Mouse (Mus musculus): ENCODE measurements around the gene Acp5. TPM values are rescaled to one million over a fixed set of nuclear protein-coding genes. Genes with fewer than 3 reads are reported as not detected.
A peak's percentile ranks its signal among the peaks of the same experiment; 100 is the strongest.

Gene Acp5
- total RNA-seq, 2 experiments from 2014 or later = 0.40 to 0.53 TPM

DNA sequence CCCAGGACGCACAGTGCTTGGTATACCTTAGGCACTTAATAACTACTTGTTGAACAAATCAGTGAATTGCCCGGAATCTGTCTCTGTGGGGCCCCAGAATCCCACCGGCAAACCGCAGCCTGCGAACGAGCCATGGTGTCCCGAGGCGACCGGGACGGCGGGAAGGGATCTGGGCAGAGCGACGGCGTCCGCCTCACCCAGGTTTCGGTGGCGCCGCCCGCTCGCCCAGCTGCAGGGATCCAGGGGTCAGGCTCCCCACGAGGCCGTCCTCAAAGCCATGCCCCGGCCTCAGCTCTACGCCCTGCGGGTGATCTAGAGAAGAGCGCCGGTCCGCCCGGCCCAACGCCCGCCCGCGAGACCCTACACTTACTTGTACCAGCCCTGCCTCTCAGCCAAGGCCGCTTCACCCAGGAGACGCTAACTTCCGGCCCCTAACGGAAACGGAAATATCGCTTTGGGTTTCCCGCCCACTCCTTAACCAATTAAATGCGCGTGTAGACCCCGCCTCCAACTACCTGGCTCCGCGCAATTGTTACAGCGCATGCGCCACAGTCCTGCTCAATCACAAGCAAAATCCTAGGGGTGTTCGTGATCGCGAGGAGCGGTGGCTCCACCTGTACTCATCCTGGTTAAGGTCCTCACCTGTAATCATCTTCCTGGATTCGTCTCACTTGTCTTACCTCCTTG lies 18.6 kb downstream of the Acp5 start, which contains the start of gene Elof1:
Elof1 (minus strand) TSS at position 433 of the 687 bp plus-strand sequence.
- DNase-seq (ENCODE audit: low spot score in 2 of 2) = peak; percentile 95 to 96
- intact Hi-C loops (cut with DNase I) = no loop called here

DNA sequence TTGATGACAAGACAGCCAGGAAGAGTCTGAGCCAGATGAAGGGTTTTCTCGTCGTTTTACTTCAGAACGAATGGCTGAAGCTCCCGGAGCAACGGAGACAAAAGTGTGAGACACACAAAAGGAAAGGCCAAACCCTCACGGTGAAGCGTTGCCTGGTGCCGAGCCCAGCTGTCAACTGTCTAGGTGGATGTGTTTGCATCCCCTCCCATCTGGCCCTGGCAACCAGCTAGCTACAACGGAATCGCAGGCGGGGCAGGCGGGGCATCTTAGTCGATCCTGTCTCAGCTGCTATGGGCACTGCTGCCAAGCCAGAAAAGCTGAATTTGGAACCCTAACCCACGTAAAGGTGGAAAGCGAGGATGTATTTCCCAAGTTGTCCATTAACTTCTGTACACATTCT lies 19.4 kb downstream of the Acp5 start:
- intact Hi-C loops (cut with DNase I) = no loop called here
- peak in 1 of 2 experiments; percentile 20 for DNase-seq (ENCODE audit: low spot score in 2 of 2)

DNA sequence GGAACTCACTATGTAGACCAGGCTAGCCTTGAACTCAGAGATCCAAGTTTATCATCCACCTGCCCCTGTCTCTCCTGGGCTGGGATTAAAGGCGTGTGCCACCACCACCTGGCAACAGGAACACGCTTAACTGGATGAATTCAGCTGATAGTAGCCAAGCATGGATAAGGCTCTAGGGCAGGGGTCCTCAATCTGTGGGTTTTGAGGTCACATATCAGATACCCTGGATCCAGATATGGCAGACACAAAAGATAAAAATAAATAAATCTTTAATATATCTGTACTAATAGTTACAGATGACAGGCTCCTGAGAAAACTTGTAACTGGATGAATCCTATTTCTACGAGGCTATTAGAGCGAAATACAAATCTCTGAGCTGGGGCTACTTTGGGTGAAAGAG lies 19.9 kb downstream of the Acp5 start:
- DNase-seq (ENCODE audit: low spot score in 2 of 2) = no peak
- intact Hi-C loops (cut with DNase I) = no loop called here

DNA sequence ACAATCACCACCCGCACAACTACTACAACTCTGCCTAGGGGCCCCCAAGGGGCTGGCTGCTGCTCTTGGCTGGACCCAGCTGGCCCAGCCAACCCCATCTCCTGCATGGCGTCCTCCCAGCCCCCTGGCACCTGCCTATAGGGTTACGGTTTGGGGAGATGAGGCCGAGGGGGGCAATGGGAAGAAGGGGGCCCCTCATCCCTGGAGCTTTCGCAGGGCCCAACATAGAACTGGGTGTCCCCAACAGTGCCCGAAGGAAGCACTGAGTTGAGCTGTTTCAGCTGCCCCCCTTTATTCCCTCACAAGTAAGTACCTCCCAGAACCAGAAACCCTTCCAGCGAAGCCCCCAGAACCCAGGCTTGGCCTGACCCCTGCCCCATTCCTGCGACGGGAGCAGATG lies 27.3 kb downstream of the Acp5 start:
- intact Hi-C loops (cut with DNase I) = no loop called here
- no peak for DNase-seq (ENCODE audit: low spot score in 2 of 2)

DNA sequence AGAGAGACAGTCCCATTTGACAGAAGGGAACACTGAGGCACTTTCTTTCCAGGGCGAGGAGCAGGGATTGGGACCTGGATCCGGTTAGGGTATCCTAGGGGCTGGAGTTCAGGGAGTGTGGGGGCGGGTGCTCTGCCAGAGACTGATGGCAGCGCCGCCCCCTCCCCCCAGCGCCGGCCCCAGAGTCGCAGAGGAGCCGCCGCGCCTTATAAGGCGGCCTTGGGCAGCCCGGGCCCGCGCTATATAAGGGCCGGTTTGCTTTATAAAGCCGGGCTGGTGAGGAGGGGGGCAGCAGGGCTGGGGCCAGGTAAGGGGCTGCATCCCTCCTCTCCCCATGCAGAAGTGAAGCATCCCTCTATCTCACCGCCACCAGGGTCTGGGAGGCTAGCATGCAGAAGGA lies 35.6 kb downstream of the Acp5 start:
- intact Hi-C loops (cut with DNase I) = no loop called here
- no peak for DNase-seq (ENCODE audit: low spot score in 2 of 2)

DNA sequence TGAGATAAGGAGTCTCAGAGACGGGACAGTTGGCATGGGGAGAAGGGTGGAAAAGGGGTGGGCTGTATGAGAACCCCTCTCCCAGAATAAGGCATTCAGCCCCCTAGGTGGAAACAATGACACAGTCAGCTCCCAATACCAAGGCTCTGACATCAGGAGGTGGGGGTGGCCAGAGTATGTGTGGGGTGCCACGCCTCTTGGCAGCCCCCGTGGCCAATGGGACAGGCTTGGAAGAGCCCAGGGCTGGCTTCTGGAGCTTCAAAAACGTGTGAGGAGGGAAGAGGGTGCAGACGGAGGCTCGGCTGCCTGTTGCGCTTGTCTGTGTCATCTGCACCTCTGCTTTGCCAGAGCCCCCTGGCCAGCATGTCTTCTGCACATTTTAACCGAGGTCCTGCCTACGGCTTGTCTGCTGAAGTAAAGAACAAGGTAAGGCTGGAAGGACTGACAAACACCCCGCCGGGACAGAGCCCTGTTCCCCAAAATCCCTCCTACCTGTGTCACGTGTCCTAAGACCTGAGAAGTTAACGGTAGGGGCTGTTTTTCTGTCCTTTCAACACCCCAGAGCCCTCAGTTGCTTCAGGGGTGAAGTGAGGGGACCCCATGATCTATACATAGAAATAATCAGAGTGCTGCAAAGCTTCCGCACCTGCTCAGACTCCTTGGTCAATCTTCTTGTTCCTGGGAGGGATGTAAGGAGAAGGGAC lies 36.4 kb downstream of the Acp5 start, which contains the start of gene Cnn1:
Cnn1 (plus strand) TSS at position 224 of the 704 bp plus-strand sequence.
- peak in 1 of 2 experiments; percentile 31 for DNase-seq (ENCODE audit: low spot score in 2 of 2)
- intact Hi-C loops (cut with DNase I) = no loop called here

DNA sequence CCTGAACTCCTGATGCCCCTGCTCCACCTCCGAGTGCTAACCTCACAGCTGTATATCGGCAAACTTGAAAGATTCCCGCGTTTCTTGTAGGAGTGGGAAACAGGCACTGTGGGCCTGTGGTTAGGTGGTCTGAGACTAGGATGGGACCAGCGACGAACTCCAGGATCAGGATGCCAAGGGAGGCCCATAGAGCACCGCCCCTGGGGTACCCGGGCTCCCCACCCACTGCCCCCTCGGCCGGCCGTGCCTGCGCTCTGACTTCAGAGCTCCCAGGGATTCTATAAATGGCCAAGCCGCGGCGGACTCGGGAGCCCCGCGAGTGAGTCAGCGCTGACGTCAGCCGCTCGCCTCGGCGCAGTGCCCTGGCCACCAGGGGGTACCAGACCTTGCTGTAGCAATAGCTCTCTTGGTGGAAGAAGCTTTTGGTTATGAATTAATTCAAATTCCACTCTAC lies 39.6 kb downstream of the Acp5 start:
- intact Hi-C loops (cut with DNase I) = no loop called here
- peak; percentile 60 to 71 for DNase-seq (ENCODE audit: low spot score in 2 of 2)

DNA sequence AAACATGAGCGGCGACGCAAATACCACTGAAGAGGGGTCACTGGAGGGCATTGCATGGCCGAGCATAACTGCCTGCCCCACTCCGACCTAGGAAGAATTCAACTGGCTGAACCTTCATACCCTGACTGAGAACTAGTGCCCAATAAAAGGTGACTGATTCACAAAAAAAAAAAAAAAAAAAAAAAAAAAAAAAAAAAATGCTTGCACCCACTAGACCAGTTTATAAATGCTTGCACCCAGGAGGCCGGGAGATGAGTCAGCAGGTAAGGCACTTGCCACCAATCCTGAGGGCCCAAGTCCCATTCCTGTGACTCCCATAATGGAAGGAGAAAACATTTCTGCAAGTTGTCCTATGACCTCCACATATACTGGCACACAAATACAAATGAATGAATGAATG lies 42.8 kb downstream of the Acp5 start:
- no peak for DNase-seq (ENCODE audit: low spot score in 2 of 2)
- intact Hi-C loops (cut with DNase I) = no loop called here

DNA sequence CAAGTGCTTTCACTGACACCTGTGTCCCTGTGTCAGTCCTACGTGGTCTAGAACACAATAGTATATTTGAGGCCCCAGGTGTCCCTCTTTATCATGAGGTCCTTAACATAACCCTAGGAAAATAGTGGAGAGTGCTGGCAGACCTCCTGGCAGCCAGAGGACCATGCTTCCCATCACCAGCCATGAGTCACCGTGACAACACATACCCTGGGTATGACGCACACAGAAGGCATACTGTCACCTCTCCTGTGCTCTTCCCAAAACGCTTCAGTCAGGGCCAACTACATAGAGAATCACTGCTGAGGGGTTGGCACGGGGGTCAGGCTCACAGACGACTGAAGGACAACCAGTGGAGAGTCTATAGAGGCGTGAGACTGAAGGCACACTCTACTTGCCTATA lies 45.5 kb downstream of the Acp5 start:
- DNase-seq (ENCODE audit: low spot score in 2 of 2) = no peak
- intact Hi-C loops (cut with DNase I) = no loop called here

DNA sequence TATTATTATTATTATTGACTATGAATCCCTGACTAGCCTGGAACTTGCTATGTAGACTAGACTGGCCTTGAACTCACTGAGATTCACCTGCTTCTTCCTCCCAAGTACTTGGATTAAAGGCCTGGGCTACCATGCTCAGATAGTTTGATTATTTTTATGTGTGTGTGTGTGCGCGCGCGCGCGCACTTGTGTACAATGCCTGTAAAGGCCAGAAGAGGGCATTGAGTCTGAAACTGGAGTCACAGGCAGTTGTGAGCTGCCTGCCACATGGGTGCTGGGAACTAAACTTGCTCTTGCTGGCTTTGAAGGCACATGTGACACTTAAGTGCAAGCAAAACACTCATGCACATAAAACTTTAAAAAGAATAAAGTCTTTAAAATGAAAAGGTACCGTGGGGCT lies 46.2 kb downstream of the Acp5 start:
- DNase-seq (ENCODE audit: low spot score in 2 of 2) = no peak
- intact Hi-C loops (cut with DNase I) = no loop called here

DNA sequence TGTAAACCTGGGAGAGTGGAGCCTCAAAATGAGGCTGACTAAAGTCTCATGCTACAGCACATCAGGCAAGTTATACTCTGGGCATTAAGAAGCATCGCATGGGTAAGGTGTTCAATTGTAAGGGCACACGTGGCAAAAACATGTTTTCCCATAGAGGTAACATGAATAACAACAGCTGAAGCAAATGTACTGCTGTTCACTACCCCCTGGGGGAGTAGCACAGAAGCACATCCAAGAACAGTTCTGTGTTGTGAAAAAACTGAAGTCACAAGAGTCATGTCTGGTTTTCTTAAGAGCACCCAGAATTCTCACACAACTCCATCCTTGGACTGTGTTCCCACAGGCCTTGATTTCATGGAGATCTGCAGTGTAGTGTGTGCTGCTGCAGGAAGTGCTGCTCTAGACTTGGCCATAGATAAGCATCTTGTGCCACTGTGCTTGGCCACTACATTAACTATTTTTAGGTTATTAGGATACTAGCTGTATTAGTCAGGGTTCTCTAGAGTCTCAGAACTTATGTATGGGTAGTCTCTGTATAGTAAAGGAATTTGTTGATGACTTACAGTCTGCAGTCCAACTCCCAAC lies 48.4 kb downstream of the Acp5 start:
- intact Hi-C loops (cut with DNase I) = no loop called here
- DNase-seq (ENCODE audit: low spot score in 2 of 2) = no peak

DNA sequence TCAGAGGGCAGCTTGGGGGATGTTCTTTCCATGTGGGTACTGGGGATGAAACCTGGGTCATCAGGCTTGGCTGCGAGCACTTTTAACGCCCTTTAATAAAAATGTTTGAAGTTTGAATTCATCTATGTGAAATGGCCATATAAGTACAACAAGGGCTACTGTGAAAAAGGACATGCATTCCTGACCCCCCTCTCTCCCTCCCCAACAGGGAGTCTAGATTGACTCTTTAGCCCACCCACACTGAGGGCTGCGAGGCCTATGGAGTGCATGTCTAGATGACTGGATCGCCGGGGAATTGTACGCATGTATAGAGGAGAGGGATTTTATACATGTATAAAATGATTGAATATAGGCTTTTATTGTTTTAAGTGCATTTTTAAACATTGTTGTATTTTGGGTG lies 49.5 kb downstream of the Acp5 start:
- intact Hi-C loops (cut with DNase I) = no loop called here

DNA sequence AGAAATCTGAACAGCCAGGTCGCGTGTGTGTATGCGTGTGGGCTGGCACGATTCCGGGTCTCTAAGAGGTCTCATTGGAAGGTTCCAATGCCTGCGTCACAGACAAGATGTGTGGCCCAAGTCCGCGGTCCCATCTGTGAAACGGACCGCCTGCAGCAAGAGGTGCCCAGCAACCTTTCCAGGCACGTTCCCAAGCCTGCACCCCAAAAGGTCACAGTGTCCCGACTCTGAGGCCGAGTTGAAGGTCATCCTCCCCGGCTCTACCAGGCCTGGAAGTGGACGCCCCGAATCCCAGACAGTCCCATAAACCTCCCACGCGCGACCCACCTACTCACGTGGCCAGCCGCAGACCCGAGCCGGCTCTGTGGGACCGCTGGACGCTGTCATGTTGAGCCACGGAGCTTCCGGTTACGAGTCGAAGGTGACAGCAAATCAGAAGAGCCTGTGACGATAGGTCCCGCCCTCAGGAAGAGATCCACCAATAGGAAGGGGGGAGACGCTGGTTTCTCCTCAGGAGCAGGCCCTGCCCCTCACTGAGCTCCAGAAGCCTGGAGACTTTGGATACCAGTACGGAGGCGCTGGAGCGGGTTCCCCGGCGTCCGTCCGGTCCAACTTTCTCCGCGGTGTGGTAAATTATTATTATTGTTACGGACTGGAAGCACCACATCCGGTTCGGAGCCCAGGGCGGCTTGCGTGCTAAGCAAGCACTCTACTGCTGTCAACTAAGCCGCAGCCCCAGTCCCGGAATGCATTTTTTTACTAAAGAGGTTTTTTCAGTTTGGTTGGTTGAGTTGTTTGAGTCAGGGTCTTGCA lies 50.3 kb downstream of the Acp5 start, which contains the start of gene Ecsit:
Ecsit (minus strand) TSS at position 417 of the 813 bp plus-strand sequence.
- DNase-seq (ENCODE audit: low spot score in 2 of 2) = peak; percentile 96 to 99
- intact Hi-C loops (cut with DNase I) = no loop called here

More for the DNA sequence above, 49.5 kb downstream of the Acp5 start:
- DNase-seq (ENCODE audit: low spot score in 2 of 2) = no peak

DNA sequence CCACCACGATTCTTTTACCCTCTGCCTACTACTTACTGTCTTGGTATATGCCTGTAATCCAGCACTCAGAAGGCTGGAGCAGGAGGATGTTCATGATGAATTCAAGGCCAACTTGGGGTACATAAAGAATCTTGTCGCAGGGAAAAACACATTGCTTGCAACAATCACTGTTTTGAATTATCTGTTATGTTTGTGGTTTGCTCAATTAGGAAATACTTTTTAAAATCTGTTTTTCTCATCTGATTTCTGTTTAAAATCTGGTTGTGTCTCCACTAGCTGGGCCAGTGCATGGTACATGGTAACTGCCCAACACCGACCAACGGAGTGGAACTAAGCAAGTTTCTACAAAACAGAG lies 50.9 kb downstream of the Acp5 start:
- DNase-seq (ENCODE audit: low spot score in 2 of 2) = no peak
- intact Hi-C loops (cut with DNase I) = no loop called here

Small RNAs within 50 kb of the gene (microRNA-seq; reads per million reads assigned to microRNA genes)
- gene Mir7084 = 0 to 0.53 reads per million in 2 experiments

Other genes with a start within 250 kb of the Acp5 start
- gene Rab3d, start 217.5 kb downstream of the Acp5 start, total RNA-seq (2021) = 10 to 100 TPM; 17.5 to 24.8 TPM
- gene Ccdc159, start 208.2 kb downstream of the Acp5 start, total RNA-seq (2021) = 10 to 100 TPM; 12.5 to 14.7 TPM
- 10 to 100 TPM; 28.0 to 33.5 TPM for gene Tmem205, start 208.2 kb downstream of the Acp5 start, total RNA-seq (2021)
- 100 to 1,000 TPM; 262 to 263 TPM for gene Plppr2, start 198.7 kb downstream of the Acp5 start, total RNA-seq (2021)
- 10 to 100 TPM; 14.4 to 15.0 TPM for gene Swsap1, start 180.0 kb downstream of the Acp5 start, total RNA-seq (2021)
- gene Epor, start 172.2 kb downstream of the Acp5 start, total RNA-seq (2021) = 1 to 10 TPM; 1.4 to 3.4 TPM
- gene Rgl3, start 146.3 kb downstream of the Acp5 start, total RNA-seq (2021) = 1 to 10 TPM; 1.7 to 2.4 TPM
- 1 to 10 TPM; 7.3 to 7.7 TPM for gene Ccdc151, start 133.1 kb downstream of the Acp5 start, total RNA-seq (2021)
- gene Prkcsh, start 132.9 kb downstream of the Acp5 start, total RNA-seq (2021) = 100 to 1,000 TPM in 1 of 2 experiments, 10 to 100 TPM in 1; 98.9 to 102 TPM
- 100 to 1,000 TPM; 155 to 168 TPM for gene Elavl3, start 83.7 kb downstream of the Acp5 start, total RNA-seq (2021)
- 1 to 10 TPM; 1.4 to 3.7 TPM for gene Gm49318, start 64.5 kb downstream of the Acp5 start, total RNA-seq (2021)
- gene Zfp653, start 64.3 kb downstream of the Acp5 start, total RNA-seq (2021) = 10 to 100 TPM; 19.0 to 21.6 TPM
- 10 to 100 TPM; 41.5 to 43.2 TPM for gene Ecsit, start 50.3 kb downstream of the Acp5 start, total RNA-seq (2021)
- gene Cnn1, start 36.5 kb downstream of the Acp5 start, total RNA-seq (2021) = under 1 TPM; 0.88 to 0.93 TPM
- 10 to 100 TPM; 62.0 to 64.2 TPM for gene Elof1, start 18.5 kb downstream of the Acp5 start, total RNA-seq (2021)
- gene Pigyl, start 21.1 kb upstream of the Acp5 start, total RNA-seq (2021) = 10 to 100 TPM; 33.1 to 51.9 TPM
- gene Zfp872, start 52.4 kb upstream of the Acp5 start, total RNA-seq (2021) = under 1 TPM in 1 of 2 experiments, not detected in 1; 0.24 TPM
- gene Zfp809, start 90.0 kb upstream of the Acp5 start, total RNA-seq (2021) = 10 to 100 TPM; 17.5 to 18.6 TPM
- gene Zfp599, start 124.2 kb upstream of the Acp5 start, total RNA-seq (2021) = 1 to 10 TPM; 2.8 TPM
- 10 to 100 TPM; 15.9 to 17.4 TPM for gene Zfp810, start 171.9 kb upstream of the Acp5 start, total RNA-seq (2021)